Mouse (Mus musculus) hematopoietic stem cell, adult 5-6 weeks (primary cell): Measurements from ENCODE around the gene Lactb. TPM values are rescaled to one million over a fixed set of nuclear protein-coding genes. Genes with fewer than 3 reads are reported as not detected.

Experiments used
- ATAC-seq, 2 experiments: fragments of 125-278 bp in 1 of 2; replicated peaks in 1 of 2; 2 replicates each; pipeline ENCODE4 v1.8.0; 2016 to 2017; ENCODE audit warnings: inconsistent platforms in 2 of 2, mild to moderate bottlenecking in 2 of 2, moderate number of reproducible peaks in 2 of 2, low read depth in 1 of 2, moderate TSS enrichment in 1 of 2; ENCODE audit not compliant: low FRiP score in 2 of 2, poor library complexity in 2 of 2, severe bottlenecking in 2 of 2, insufficient read depth in 1 of 2, low TSS enrichment in 1 of 2
- total RNA-seq: library from RNA; stranded (forward); fragments of 172-1452, 232-1000 nt; gene quantifications from 2 replicates; pipeline ENCODE4 v1.2.3, GENCODE M21; 2017

Lactb gene
- total RNA-seq, 1 experiment from 2014 or later, result 17.9 TPM

DNA sequence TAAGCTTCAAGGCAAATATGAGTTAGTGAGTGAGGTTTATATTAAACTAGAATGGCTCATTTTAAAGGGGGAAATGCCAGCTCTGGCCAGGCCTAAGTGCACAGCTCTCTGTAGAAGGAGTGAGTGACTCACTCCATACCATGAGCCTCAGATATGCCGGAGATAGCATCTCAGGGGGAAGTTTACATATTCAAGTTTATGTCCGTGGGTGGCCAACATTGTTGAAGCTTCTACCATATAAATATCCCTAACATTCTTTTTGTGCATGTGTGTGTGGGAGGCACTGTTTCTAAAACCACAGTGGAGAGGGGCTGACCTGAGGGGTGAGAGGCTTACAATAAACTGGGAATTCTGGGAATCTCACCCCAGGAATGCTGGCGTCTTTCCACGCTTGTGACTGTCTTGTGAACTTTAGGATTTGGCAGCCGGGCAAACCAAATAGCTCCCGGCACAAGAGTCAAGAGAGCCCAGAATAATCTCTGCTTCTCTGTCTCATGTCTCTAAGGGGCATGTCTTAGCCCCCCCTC is 13.7 kb upstream of the Lactb start:
- no peak for ATAC-seq

DNA sequence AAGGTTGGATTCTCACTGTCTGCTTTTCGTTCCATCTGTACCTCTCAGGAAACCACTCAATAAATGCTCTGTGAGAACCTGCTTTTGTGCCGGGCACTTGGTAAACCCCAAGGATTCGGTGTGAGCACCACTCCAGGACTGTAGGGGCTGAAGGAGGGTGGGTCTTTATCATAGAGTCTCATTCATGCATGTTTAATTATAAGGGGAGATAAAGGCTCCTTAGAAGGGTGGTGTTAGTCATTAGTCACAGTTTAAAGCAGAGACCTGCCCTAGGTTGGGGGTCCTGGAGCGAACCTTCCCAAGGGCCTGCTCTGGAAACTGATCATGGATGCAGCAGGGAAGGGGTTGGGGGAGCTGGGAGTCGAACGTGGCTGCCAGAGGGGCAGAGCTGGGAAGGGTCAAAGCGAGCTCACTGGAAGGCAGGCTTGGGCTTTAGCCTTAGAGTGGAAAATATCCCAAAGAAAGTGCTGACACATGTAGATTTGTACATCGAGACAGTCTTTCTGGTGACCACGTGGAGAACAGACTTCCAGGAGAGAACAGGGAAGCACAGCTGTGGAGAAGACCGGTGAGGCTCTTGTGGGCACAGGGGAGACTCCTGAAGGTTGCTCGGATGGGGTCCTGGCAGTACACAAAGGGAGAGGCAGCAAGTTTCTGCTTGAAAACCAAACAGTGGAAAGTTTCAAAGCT is 13.1 kb upstream of the Lactb start:
- ATAC-seq, result no peak

DNA sequence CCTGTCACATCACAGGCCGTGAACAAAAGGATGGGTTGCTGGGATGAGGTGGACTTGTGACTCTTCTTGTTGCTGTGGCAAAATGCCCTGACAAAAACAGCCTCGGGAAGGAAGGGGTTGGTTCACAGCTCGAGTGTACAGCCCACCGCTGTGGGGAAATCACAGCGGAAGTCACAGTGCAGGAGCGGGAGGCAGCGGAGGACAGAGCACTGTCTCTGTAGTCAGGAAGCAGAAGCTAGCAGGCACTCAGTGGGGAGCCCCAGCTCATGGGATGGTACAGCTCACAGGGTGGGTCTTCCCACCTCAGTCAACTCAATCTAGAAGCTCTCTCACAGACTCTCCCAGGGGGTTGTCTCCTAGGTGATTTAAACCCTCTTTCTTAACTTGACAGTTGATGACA is 10.1 kb upstream of the Lactb start:
- no peak for ATAC-seq

DNA sequence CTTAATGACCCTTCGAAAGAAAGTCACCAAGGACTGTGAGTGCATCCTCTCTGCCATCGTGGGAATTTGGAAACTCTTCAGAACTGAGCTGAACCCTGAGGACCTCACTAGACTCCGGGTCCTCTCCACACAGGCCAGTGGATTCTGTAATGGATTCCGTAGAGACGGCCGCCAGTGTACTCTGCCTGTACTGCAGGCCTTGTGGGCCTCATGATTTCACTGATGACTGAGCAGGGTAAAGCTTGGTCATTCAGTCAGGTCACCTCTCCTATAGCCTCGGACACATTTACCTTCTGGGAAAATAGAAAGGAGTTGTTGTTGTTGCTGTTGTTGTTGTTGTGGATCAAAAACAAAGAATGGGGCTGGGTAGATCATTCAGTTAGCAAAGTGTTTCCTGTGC is 6.8 kb upstream of the Lactb start:
- no peak for ATAC-seq

DNA sequence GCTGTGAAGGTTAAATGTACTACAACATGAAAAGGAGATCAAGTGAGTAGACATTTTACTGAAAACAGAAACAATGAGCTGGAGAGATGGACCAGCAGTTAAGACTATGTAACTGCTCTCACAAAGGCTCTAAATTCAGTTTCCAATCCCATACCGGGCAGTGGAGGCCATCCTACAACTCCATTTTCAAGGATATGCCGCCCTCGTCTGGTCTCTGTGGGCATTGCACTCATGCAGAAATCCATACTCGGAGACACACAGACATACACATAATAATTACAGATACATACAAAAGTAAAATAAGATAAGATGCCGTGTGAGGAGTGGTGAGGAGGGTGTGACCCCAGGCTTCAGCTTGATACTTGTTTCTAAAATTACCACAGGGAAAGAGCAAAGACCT is 5.2 kb upstream of the Lactb start:
- ATAC-seq, result peak; percentile 70 to 81

DNA sequence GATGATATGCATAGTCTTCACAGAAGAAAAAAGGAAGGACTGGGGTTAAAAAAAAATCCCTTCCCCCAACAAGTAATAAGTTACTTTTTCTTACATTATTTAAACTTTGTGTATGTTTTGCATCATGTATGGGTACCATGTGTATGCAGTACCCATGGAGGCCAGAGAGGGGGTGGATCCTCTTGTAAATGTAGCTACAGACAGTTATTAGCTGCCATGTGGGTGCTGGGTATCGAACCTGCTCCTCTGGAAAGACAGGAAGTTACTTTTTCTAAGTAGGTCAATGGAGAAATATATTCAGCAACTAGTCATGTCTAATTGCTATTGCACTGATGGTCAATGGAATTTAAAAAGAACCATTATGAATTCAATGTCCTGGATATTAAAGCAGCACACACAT is 3.2 kb upstream of the Lactb start:
- no peak for ATAC-seq

DNA sequence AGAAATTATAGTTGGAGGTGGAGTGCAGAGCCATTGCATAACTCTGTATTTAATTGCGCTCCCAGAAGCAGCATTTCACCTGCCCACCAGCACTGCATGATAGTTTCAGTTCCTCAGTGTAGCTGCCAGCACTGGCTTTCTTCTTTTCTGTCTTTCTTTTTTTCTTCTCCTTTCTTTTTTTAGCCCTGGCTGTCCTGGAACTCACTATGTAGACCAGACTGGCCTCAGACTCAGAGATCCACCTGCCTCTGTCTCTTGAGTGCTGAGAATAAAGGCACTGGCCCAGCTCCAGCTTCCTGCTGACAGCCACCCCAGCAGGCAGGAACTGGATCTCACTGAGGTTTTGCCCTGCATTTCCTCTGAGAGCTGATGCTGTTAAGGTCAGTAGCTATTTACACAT is 2.7 kb upstream of the Lactb start:
- ATAC-seq, result no peak

DNA sequence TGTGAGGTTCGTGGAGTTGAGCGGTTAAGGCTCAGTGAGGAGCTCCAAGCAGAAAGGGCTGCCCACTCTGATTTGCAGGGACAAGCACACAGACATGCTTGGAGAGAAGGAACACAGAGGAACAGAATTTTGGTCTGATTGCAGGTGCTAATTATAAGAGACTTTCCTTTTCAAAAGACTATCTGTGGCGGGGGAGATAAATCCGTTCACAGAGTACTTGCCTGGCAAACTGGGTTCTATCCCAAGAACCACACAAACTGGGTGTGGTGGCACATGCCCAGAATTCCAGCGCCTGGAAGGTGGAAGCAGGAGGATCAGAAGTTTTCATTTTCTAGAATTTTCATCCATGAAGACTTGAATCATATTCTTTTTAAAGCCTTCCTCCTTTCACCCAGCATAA is 1.8 kb upstream of the Lactb start:
- ATAC-seq, result no peak

DNA sequence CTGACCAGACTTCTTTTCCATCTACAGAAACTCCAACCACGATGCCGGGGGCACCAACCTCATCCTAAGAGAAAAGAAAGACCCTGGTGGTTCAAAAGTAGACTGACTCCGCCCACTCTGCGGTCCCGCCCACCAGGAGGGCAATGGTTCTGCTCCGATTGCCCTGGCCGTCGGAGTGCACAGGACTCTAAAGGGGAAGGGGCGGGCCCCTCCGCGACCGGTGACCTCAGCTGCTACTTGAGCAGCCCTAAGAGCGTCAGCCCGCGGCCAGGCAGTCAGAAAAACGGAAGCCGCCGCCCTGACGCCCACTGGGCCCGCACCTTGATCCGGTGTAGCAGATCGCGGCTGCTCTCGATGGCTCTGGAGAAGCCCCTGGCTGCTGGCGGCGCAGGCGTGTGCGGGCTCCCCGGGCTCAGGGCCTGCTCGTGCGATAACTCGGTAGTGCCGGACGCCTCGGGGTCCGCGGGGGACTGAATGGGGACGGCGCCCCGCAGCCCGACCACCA is 511 bp downstream of the Lactb start:
- ATAC-seq, result peak; percentile 98

DNA sequence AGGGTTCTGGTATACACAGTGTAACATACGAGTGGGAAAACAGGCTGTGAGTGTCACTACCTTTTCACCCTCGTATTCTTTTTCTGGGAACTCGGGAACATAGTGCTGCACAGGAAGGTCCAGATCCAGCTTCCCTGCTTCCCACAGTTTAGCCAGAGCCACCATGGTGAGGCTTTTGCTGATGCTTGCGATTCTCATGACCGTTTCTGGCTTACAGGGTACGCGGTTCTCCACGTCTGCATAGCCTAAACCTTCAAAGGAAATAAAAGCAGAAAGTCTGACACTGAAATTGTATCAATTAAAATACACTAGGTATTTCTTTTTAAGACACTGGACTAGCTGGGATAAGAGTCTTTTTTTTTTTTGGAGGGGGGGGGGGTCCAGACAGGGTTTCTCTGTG is 4.2 kb downstream of the Lactb start:
- ATAC-seq, result no peak

DNA sequence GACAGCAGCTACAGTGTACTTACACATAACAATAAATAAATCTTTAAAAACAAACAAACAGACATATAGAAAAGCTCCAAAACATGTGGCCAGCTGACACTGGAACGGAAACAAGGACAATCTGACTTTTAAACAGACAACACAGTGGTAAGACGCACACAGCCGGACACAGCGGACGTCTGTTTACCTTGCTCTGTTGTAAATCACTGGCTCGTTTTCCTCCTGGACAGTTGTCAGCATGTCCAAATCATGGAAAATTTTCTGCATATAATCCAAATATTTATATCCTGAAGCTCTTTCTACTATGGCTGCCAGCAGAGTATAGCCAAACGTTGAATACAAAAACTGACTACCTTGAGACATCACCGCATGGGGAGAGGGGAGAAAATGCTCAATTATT is 7.8 kb downstream of the Lactb start:
- ATAC-seq, result no peak

DNA sequence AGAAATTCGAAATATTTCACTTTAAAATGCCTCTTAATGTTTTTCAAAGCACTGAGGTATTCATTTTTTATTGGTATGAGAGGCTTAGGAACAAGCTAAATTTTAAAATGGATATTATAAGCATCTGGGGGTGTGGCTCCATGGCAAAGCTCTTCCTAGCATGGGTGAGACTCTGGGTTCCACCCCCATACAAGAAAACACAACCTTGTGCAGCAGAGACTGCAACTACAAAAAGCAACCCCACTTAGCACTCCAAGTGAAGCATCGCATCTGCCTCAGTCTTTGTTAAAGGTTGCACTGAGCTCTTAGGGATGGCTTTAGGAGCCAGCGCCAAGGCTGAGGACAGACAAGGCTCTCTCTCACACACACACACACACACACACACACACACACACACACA is 13.8 kb downstream of the Lactb start:
- no peak for ATAC-seq

DNA sequence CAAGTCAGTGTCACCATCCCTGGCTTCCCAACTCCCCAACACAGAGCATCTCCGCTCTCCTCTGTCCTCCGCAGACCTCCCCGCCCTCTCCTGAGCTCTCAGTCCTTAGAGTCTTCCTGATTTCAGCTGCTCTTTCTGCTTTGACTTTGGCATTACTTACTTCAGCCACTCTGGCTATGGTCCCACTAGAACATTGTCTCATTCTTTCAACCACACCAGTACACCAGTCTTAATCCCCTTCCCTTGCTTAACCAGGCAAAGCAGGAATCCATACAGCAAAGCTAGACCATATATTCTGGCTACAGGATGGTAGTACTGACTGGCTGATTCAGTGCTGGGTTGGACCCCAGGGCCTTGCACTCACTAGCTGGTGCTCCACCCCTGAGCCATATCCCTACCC is 17.8 kb downstream of the Lactb start:
- ATAC-seq, result no peak

DNA sequence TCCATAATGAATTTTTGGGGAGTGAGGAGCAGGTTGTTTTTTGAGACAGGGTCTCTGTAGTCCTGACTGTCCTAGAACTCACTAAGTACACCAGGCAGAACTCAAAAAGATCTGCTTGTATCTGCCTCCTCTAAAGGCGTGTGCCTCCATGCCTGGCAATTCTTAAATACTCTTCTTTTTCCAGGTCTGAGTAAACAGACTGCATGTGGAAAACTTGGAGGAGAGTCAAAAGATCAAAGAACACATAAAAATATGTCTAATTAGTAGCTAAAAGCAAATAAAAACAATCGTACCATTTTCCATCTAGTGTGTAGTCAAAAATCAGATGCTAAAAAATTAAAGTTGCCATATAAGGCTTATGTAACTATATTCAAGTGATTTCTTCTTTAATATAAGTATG is 22.4 kb downstream of the Lactb start:
- no peak for ATAC-seq

DNA sequence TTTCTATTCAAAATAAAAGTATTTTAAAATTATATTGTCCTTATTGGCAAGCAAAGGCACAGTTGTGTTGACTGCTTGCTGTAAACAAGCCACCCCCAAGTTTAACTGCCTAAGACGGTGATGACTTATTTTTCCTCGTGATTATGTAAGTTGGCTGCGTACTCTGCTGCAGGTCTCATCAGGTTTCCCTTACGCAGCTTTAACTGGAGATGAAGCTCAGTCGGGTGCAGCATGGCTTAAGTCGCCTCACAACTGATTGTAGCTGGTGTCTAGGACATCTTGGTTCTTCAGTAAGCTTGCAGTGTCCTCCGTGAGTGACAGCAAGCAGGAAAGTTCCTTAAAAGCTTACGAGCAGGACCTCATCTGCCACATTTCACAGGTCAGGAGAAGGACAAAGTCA is 23.0 kb downstream of the Lactb start:
- no peak for ATAC-seq

DNA sequence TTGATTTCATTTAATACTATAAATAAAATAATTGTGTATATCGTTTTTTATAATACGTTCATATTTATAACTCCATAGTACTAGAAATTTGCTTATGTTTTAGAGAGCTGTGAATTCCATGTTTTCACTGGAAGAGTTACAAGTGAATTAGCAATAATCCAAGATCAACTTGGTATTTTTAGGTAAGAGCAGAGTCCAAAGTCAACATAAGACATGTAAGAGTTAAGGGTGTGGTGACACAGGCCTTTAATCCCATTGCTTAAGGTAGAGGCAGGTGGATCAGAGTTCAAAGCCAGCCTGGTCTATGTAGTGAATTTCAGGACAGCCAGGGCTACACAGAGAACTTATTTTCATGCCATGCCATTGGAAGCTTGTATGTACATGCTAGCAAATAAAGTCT is 26.7 kb downstream of the Lactb start:
- no peak for ATAC-seq

DNA sequence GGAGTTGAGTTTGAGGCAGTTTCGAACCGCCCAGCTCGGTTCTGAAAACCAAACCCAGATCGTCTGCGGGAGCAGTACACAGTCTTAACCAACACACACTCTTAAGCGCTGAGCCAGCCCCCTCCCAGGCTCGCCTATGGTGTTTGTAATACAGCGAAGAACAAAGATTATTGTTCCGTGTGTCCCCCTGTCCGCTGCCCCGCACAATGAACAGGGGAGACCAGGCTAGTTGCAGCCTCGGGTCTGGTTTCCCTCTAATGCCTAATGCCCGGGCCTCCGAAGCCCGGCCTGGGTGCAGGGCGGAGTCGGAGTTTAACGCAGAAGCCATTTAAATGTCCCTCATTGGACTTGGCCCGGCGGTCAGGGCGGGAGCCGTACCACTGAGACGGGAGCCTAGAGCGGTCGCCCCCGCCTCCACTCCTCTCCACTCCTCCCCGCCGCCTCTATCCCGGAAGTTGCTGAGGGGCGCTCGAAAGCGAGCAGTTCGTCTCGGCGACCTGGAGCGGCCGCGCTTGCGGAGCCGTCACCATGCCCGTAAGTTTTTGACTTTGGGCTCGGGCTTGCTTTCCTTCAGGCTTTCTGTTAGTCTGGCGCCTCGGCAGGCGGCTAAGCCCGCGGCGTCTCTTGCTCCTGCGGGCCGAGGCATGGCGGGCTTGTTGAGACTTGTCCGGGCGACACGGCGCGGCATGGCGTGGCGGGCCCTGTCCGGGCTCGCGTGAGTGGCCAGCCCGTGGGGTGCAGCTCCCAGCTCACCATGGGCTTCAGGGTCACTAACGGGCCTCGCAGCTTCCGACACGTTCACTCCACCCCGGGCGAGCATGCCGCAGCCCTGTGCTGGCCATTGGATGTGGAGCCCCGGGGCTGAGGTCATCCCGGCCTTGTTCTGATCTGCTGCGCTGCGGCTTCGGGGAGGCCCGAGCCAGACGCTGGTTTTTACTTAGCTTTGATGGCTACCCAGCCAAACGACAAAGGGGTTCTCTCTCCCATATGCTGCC is 29.3 kb downstream of the Lactb start, which contains the start of gene Rps27l:
Gene Rps27l, plus strand, starts transcription at position 440 of the 995 bp plus-strand sequence.
- ATAC-seq, result peak; percentile 98 to 99

DNA sequence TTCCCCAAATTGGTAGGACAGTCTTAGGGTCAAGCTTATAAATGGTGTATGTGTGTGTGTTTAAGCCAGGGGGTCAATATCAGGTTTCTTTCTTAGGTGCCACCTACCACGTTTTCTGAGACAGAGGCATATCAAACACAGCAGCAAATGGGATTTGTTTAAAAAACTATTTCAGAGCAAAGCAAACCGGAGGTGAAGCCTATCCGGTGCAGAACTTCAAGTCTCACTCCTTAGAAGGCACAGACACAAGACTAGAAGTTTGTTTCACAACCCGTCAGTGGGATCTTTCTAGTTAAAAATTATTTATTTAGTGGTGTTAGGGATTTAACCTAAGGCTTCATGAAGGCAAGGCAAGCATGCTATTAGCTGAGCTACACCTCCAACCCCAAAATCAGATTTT is 30.1 kb downstream of the Lactb start:
- no peak for ATAC-seq
